Mouse (Mus musculus): ENCODE data around the gene D11Wsu47e. TPM values are rescaled to one million over a fixed set of nuclear protein-coding genes. Genes with fewer than 3 reads are reported as not detected.

D11Wsu47e gene
- polyA plus RNA-seq, 1 experiment: 11.4 TPM

- no peak for TF ChIP-seq POLR2A (IDR thresholded peaks at IDR 0.05; ENCODE audit: borderline replicate concordance, low read depth, low read length)
- no peak overlapping the region for H3K27ac ChIP-seq (ENCODE audit: insufficient read depth, low read depth, low read length)
- no peak overlapping the region for H3K4me3 ChIP-seq (ENCODE audit: insufficient read depth, low read length)
- peaks cover 10% of the 10 kb centered on the region for H3K4me1 ChIP-seq (ENCODE audit: control insufficient read depth, insufficient read depth, low read length)
Measured at GRCm38 (mm10) chr11:113661835-113662351, 22.3 kb upstream of the D11Wsu47e start.

- Histone ChIP-seq H3K4me3 (ENCODE audit: insufficient read depth, low read length) (no peak overlapping the region), H3K4me1 (ENCODE audit: control insufficient read depth, insufficient read depth, low read length) (peaks cover 16% of the 10 kb centered on the region), H3K27ac (ENCODE audit: insufficient read depth, low read depth, low read length) (no peak overlapping the region)
- TF ChIP-seq POLR2A (IDR thresholded peaks at IDR 0.05; ENCODE audit: borderline replicate concordance, low read depth, low read length): no peak
- TF ChIP-seq CTCF (IDR thresholded peaks at IDR 0.05; ENCODE audit: low read depth, low read length): no peak
Measured at GRCm38 (mm10) chr11:113664279-113664678, 19.9 kb upstream of the D11Wsu47e start.

- TF ChIP-seq POLR2A (IDR thresholded peaks at IDR 0.05; ENCODE audit: borderline replicate concordance, low read depth, low read length) (no peak), CTCF (IDR thresholded peaks at IDR 0.05; ENCODE audit: low read depth, low read length) (no peak)
- peaks cover 18% of the 10 kb centered on the region for H3K4me1 ChIP-seq (ENCODE audit: control insufficient read depth, insufficient read depth, low read length)
- H3K27ac ChIP-seq (ENCODE audit: insufficient read depth, low read depth, low read length): no peak overlapping the region
- no peak overlapping the region for H3K4me3 ChIP-seq (ENCODE audit: insufficient read depth, low read length)
Measured at GRCm38 (mm10) chr11:113666205-113666604, 18.0 kb upstream of the D11Wsu47e start.

GRCm38 (mm10) chr11:113666648-113667047 is 17.6 kb upstream of the D11Wsu47e start:
- peaks cover 18% of the 10 kb centered on the region for H3K4me1 ChIP-seq (ENCODE audit: control insufficient read depth, insufficient read depth, low read length)
- no peak overlapping the region for H3K4me3 ChIP-seq (ENCODE audit: insufficient read depth, low read length)
- no peak overlapping the region for H3K27ac ChIP-seq (ENCODE audit: insufficient read depth, low read depth, low read length)
- no peak for TF ChIP-seq CTCF (IDR thresholded peaks at IDR 0.05; ENCODE audit: low read depth, low read length)
- no peak for TF ChIP-seq POLR2A (IDR thresholded peaks at IDR 0.05; ENCODE audit: borderline replicate concordance, low read depth, low read length)

- H3K4me3 ChIP-seq (ENCODE audit: insufficient read depth, low read length): no peak overlapping the region
- TF ChIP-seq POLR2A (IDR thresholded peaks at IDR 0.05; ENCODE audit: borderline replicate concordance, low read depth, low read length) (no peak), CTCF (IDR thresholded peaks at IDR 0.05; ENCODE audit: low read depth, low read length) (no peak)
- H3K4me1 ChIP-seq (ENCODE audit: control insufficient read depth, insufficient read depth, low read length): peaks cover 18% of the 10 kb centered on the region
- H3K27ac ChIP-seq (ENCODE audit: insufficient read depth, low read depth, low read length): no peak overlapping the region
Measured at GRCm38 (mm10) chr11:113667122-113667521, 17.1 kb upstream of the D11Wsu47e start.

DNA sequence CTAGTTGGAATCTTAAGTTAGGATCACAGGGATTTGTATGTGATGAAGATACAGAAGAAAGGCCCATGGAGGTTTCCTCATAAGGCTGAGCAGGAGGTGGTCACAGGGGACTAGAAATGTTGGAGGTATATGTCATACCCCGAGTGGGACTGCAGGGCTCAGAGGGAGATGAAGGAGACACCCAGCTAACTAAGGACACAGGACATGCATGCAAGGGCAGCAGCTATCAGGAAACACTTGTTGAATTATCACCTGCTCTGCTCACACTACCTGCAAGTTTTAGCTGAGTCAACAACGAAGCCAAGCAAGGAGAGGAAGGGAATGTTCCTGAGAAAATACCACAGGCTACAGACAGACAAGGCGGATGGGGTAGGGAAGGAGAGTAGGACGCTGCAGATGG is 16.5 kb upstream of the D11Wsu47e start:
- TF ChIP-seq CTCF (IDR thresholded peaks at IDR 0.05; ENCODE audit: low read depth, low read length): no peak
- TF ChIP-seq POLR2A (IDR thresholded peaks at IDR 0.05; ENCODE audit: borderline replicate concordance, low read depth, low read length): no peak
- no peak overlapping the region for H3K27ac ChIP-seq (ENCODE audit: insufficient read depth, low read depth, low read length)
- peaks cover 18% of the 10 kb centered on the region for H3K4me1 ChIP-seq (ENCODE audit: control insufficient read depth, insufficient read depth, low read length)

DNA sequence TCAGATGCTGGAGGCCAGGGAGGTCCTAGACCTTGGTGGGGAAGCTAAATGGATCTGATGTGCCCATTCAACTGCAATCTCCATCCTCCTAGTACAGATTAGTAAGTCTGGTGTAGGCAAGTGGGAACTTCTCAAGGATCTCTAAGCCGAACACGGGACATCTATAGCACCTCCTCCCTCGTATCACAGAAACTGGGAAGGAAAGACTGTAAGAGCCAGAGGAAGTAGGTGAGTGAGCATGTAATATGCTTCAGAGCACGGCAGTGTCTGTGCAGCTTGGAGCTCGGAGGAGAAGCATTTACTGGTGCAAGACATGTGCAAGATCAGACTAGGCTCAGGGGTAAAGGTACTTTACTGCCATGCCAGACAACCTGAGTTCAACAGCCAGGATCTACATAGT is 15.4 kb upstream of the D11Wsu47e start:
- no peak for TF ChIP-seq POLR2A (IDR thresholded peaks at IDR 0.05; ENCODE audit: borderline replicate concordance, low read depth, low read length)
- TF ChIP-seq CTCF (IDR thresholded peaks at IDR 0.05; ENCODE audit: low read depth, low read length): no peak
- H3K4me3 ChIP-seq (ENCODE audit: insufficient read depth, low read length): no peak overlapping the region
- H3K27ac ChIP-seq (ENCODE audit: insufficient read depth, low read depth, low read length): no peak overlapping the region
- H3K4me1 ChIP-seq (ENCODE audit: control insufficient read depth, insufficient read depth, low read length): peaks cover 18% of the 10 kb centered on the region

More for the DNA sequence above, 16.5 kb upstream of the D11Wsu47e start:
- H3K4me3 ChIP-seq (ENCODE audit: insufficient read depth, low read length): no peak overlapping the region

DNA sequence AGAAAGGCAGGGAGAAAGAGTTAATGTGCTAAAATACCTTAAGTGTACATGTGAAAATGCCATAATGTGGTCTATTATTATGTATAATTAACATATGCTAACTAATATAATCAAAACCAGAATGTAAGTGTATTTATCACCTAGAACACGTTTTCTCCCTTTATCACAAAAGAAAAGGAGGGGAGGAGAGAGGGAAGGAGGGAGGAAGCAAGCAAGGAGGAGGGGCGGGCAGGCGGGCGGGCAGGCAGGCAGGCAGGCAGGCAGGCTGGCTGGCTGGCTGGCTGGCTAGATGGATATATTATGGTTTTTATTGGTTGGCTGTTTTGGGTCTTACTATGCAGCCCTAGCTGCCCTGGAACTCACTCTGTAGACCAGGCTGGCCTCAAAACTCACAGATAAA is 14.5 kb upstream of the D11Wsu47e start:
- TF ChIP-seq CTCF (IDR thresholded peaks at IDR 0.05; ENCODE audit: low read depth, low read length) (no peak), POLR2A (IDR thresholded peaks at IDR 0.05; ENCODE audit: borderline replicate concordance, low read depth, low read length) (no peak)
- H3K4me1 ChIP-seq (ENCODE audit: control insufficient read depth, insufficient read depth, low read length): peaks cover 12% of the 10 kb centered on the region
- H3K27ac ChIP-seq (ENCODE audit: insufficient read depth, low read depth, low read length): no peak overlapping the region
- no peak overlapping the region for H3K4me3 ChIP-seq (ENCODE audit: insufficient read depth, low read length)

- no peak overlapping the region for H3K4me3 ChIP-seq (ENCODE audit: insufficient read depth, low read length)
- peaks cover 20% of the 10 kb centered on the region for H3K4me1 ChIP-seq (ENCODE audit: control insufficient read depth, insufficient read depth, low read length)
- TF ChIP-seq CTCF (IDR thresholded peaks at IDR 0.05; ENCODE audit: low read depth, low read length) (no peak), POLR2A (IDR thresholded peaks at IDR 0.05; ENCODE audit: borderline replicate concordance, low read depth, low read length) (no peak)
- no peak overlapping the region for H3K27ac ChIP-seq (ENCODE audit: insufficient read depth, low read depth, low read length)
Measured at GRCm38 (mm10) chr11:113673614-113674013, 10.6 kb upstream of the D11Wsu47e start.

DNA sequence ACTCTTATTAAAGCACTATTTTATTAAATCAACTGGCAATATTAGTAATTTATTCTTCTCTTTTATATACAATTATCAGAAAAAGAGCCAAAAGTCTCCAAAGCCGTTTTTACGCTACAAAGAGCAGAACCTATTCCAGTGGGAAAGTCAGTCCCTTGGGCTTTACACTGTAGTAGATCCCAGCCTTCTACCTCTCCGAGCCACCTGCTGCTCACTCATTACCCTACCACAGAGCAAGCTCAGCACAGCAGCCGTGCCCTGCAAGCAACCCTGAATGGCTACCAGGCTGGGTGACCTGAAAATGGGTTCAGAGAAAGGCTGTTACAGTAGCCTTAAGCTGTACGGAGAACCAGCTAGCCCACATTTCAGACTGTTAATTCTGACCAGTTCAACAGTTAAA is 9.6 kb upstream of the D11Wsu47e start:
- Histone ChIP-seq H3K4me1 (ENCODE audit: control insufficient read depth, insufficient read depth, low read length) (peaks cover 17% of the 10 kb centered on the region), H3K4me3 (ENCODE audit: insufficient read depth, low read length) (no peak overlapping the region), H3K27ac (ENCODE audit: insufficient read depth, low read depth, low read length) (no peak overlapping the region)
- TF ChIP-seq POLR2A (IDR thresholded peaks at IDR 0.05; ENCODE audit: borderline replicate concordance, low read depth, low read length): no peak
- TF ChIP-seq CTCF (IDR thresholded peaks at IDR 0.05; ENCODE audit: low read depth, low read length): no peak

GRCm38 (mm10) chr11:113676847-113677246 is 7.4 kb upstream of the D11Wsu47e start:
- Histone ChIP-seq H3K27ac (ENCODE audit: insufficient read depth, low read depth, low read length) (no peak overlapping the region), H3K4me1 (ENCODE audit: control insufficient read depth, insufficient read depth, low read length) (peaks cover 31% of the 10 kb centered on the region), H3K4me3 (ENCODE audit: insufficient read depth, low read length) (no peak overlapping the region)
- TF ChIP-seq POLR2A (IDR thresholded peaks at IDR 0.05; ENCODE audit: borderline replicate concordance, low read depth, low read length): no peak
- no peak for TF ChIP-seq CTCF (IDR thresholded peaks at IDR 0.05; ENCODE audit: low read depth, low read length)
